In genomic region chr4:140813358-140814185, GRCm38 (mm10) we compare ENCODE assay signal across 9 mouse cellular contexts. TPM values are rescaled to one million over a fixed set of nuclear protein-coding genes. Genes with fewer than 3 reads are reported as not detected.
A peak's percentile ranks its signal among the peaks of the same experiment; 100 is the strongest.
DNase-seq lines count a peak whose midpoint lies in the region; ATAC-seq and TF ChIP-seq lines count a peak whose summit lies in the region.
"Had no signal": no experiment of that assay in that cellular context is flagged by ENCODE, and none has a peak within 500 bp of the region (broad histone marks: within the 10 kb centered on the region; RNA-seq: fewer than 3 reads in every experiment).

No protein-coding gene starts in this region.

- H3K27ac ChIP-seq in embryonic facial prominence, embryonic 10.5 days (replicated peaks), result peak overlapping the region; percentile 70
- no peak overlapping the region for H3K27ac ChIP-seq in hindbrain, embryonic 15.5 days (replicated peaks)
- H3K27ac ChIP-seq in midbrain, embryonic 16.5 days (ENCODE audit: low read length), result no peak overlapping the region

- no peak for ATAC-seq in hindbrain, embryonic 15.5 days (ENCODE audit: low FRiP score, low read depth)
- no peak for ATAC-seq in midbrain, embryonic 16.5 days

- peak overlapping the region; percentile 64 for H3K4me3 ChIP-seq in lung, adult 2 months (replicated peaks; ENCODE audit: extremely low read depth, low read depth, low read length)
- H3K4me3 ChIP-seq in embryonic facial prominence, embryonic 10.5 days, result peak overlapping the region; percentile 54
- no peak overlapping the region for H3K4me3 ChIP-seq in hindbrain, embryonic 15.5 days
- H3K4me3 ChIP-seq in midbrain, embryonic 16.5 days (ENCODE audit: low read depth, low read length), result no peak overlapping the region

- H3K4me2 ChIP-seq in hindbrain, embryonic 15.5 days, result peak overlapping the region; percentile 45
- H3K4me2 ChIP-seq in midbrain, embryonic 16.5 days (ENCODE audit: low read length), result peak overlapping the region; percentile 37

- H3K4me1 ChIP-seq in lung, adult 2 months (ENCODE audit: control insufficient read depth, insufficient read depth, low read length), result peaks cover 4% of the 10 kb centered on the region; the same call in 1 of the 2 replicates
- peaks cover 60% of the 10 kb centered on the region for H3K4me1 ChIP-seq in embryonic facial prominence, embryonic 10.5 days
- H3K4me1 ChIP-seq in hindbrain, embryonic 15.5 days (replicated peaks), result peaks cover 10% of the 10 kb centered on the region; the same call in 1 of the 2 replicates
- no peaks in the 10 kb centered on the region for H3K4me1 ChIP-seq in midbrain, embryonic 16.5 days (ENCODE audit: control insufficient read depth, insufficient read depth, low read length)

- DNase-seq in lung, adult 2 months, result peak; percentile 9
- no peak for DNase-seq in lung, postnatal 4 days
- DNase-seq in embryonic facial prominence, embryonic 10.5 days (ENCODE audit: low spot score), result peak; percentile 54
- DNase-seq in thymus, adult 18-20 months, result no peak
- no peak for DNase-seq in adrenal gland, postnatal 25 days

- no peak overlapping the region for H3K9ac ChIP-seq in hindbrain, embryonic 15.5 days
- no peak overlapping the region for H3K9ac ChIP-seq in midbrain, embryonic 16.5 days (ENCODE audit: low read depth, low read length)

- no peak for TF ChIP-seq CTCF in lung, adult 2 months (IDR thresholded peaks at IDR 0.05; ENCODE audit: insufficient read depth, low read length)

- 42% methylated on average over 13 of the region's 13 CpGs for WGBS in lung, adult 2 months
- WGBS in embryonic facial prominence, embryonic 10.5 days, result 9% methylated on average over 13 of the region's 13 CpGs
- WGBS in hindbrain, embryonic 15.5 days, result 31% methylated on average over 13 of the region's 13 CpGs
- WGBS in midbrain, embryonic 16.5 days, result 29% methylated on average over 13 of the region's 13 CpGs

- H3K9me3 ChIP-seq in embryonic facial prominence, embryonic 10.5 days, result 0 out of 2 replicates have a peak, but pooled peaks cover 4% of the 10 kb centered on the region
- no peaks in the 10 kb centered on the region for H3K9me3 ChIP-seq in hindbrain, embryonic 15.5 days
- no peaks in the 10 kb centered on the region for H3K9me3 ChIP-seq in midbrain, embryonic 16.5 days (replicated peaks; ENCODE audit: control insufficient read depth, low read length, poor library complexity, severe bottlenecking)

- H3K27me3 ChIP-seq in embryonic facial prominence, embryonic 10.5 days (replicated peaks; ENCODE audit: low read depth, poor library complexity, severe bottlenecking), result peaks cover 29% of the 10 kb centered on the region
- peaks cover 8% of the 10 kb centered on the region; the same call in 1 of the 2 replicates for H3K27me3 ChIP-seq in hindbrain, embryonic 15.5 days
- H3K27me3 ChIP-seq in midbrain, embryonic 16.5 days (ENCODE audit: control insufficient read depth, insufficient read depth, low read depth, low read length), result peaks cover 8% of the 10 kb centered on the region

- H3K36me3 ChIP-seq in embryonic facial prominence, embryonic 10.5 days (replicated peaks), result no peaks in the 10 kb centered on the region
- H3K36me3 ChIP-seq in hindbrain, embryonic 15.5 days, result no peaks in the 10 kb centered on the region
- no peaks in the 10 kb centered on the region for H3K36me3 ChIP-seq in midbrain, embryonic 16.5 days (ENCODE audit: control insufficient read depth, insufficient read depth, low read length)

- TF ChIP-seq POLR2A in lung, adult 2 months (IDR thresholded peaks at IDR 0.05; ENCODE audit: borderline replicate concordance, extremely low read depth, low read depth, low read length), result no peak

RNA-seq across cellular contexts. Expression of gene Padi3, which starts 3.1 kb away (rescaled TPM):
- polyA plus RNA-seq in lung, adult 2 months (2012; rRNA removed), result 0.21 and 0.34 TPM in 2 replicates
- 0.28 and 0.60 TPM in 2 replicates for polyA plus RNA-seq in embryonic facial prominence, embryonic 10.5 days (2016; fragmentation: Nextera tagmentation; extraction: Ambion mirVana)
- not detected in 2 replicates for polyA plus RNA-seq in hindbrain, embryonic 15.5 days (2015; fragmentation: Nextera tagmentation; extraction: Ambion mirVana)
- not detected in 2 replicates for polyA plus RNA-seq in midbrain, embryonic 16.5 days (2015; fragmentation: Nextera tagmentation; extraction: Ambion mirVana)
- total RNA-seq in adrenal gland, postnatal 25 days (2021), result not detected in 2 replicates
- total RNA-seq: left cerebral cortex, postnatal 10 days had no signal

RNA-seq across cellular contexts. Expression of gene Padi1, which starts 32.0 kb away (rescaled TPM):
- 0.36 and 1.9 TPM in 2 replicates for polyA plus RNA-seq in lung, adult 2 months (2012; rRNA removed)
- polyA plus RNA-seq in embryonic facial prominence, embryonic 10.5 days (2016; fragmentation: Nextera tagmentation; extraction: Ambion mirVana), result 0.10 and 0.22 TPM in 2 replicates
- 0.06 TPM in 1 of 2 replicates, not detected in the other for polyA plus RNA-seq in hindbrain, embryonic 15.5 days (2015; fragmentation: Nextera tagmentation; extraction: Ambion mirVana)
- 0.07 and 0.09 TPM in 2 replicates for polyA plus RNA-seq in midbrain, embryonic 16.5 days (2015; fragmentation: Nextera tagmentation; extraction: Ambion mirVana)
- not detected in 2 replicates for total RNA-seq in adrenal gland, postnatal 25 days (2021)
- total RNA-seq: adrenal gland, postnatal 10 days had no signal

RNA-seq across cellular contexts. Expression of gene Padi4, which starts 39.5 kb away (rescaled TPM):
- 4.5 and 9.4 TPM in 2 replicates for polyA plus RNA-seq in lung, adult 2 months (2012; rRNA removed)
- 0.30 and 0.49 TPM in 2 replicates for polyA plus RNA-seq in embryonic facial prominence, embryonic 10.5 days (2016; fragmentation: Nextera tagmentation; extraction: Ambion mirVana)
- 0.09 TPM in 2 replicates for polyA plus RNA-seq in hindbrain, embryonic 15.5 days (2015; fragmentation: Nextera tagmentation; extraction: Ambion mirVana)
- polyA plus RNA-seq in midbrain, embryonic 16.5 days (2015; fragmentation: Nextera tagmentation; extraction: Ambion mirVana), result 0.20 and 0.25 TPM in 2 replicates
- 0.76 TPM in 1 of 2 replicates, not detected in the other for total RNA-seq in adrenal gland, postnatal 25 days (2021)
- total RNA-seq: left cerebral cortex, postnatal 10 days had no signal

Comparison
In these comparisons a context has a peak if more than half of its experiments do, and no peak if none do; other contexts are left out.
1. DNase-seq: peak in lung, adult 2 months (single experiment) and embryonic facial prominence, embryonic 10.5 days (single experiment); none in lung, postnatal 4 days (0 of 2), thymus, adult 18-20 months (0 of 2) and adrenal gland, postnatal 25 days (single experiment).
2. H3K4me3 ChIP-seq: peak in lung, adult 2 months (single experiment) and embryonic facial prominence, embryonic 10.5 days (single experiment); none in hindbrain, embryonic 15.5 days (single experiment) and midbrain, embryonic 16.5 days (single experiment).